Mouse (Mus musculus) bone marrow, adult 2 months (tissue): ENCODE results near the gene Rin1. TPM values are rescaled to one million over a fixed set of nuclear protein-coding genes. Genes with fewer than 3 reads are reported as not detected.

Source experiments
- H3K27ac ChIP-seq: fragments of 200-500 bp; 2 replicates; pipeline ENCODE4 v1.5.1; 2012; ENCODE audit warnings: low read depth, mild to moderate bottlenecking, control low read depth, inconsistent platforms, low read length; ENCODE audit not compliant: control insufficient read depth, poor library complexity, insufficient read depth
- H3K4me1 ChIP-seq: fragments of 200-500 bp; 2 replicates; pipeline ENCODE4 v1.6.1; 2011; ENCODE audit warnings: low read length; ENCODE audit not compliant: control insufficient read depth, insufficient read depth
- H3K4me3 ChIP-seq: fragments of 200-500 bp; replicated peaks from 2 replicates; pipeline ENCODE3; 2011; ENCODE audit warnings: mild to moderate bottlenecking, low read depth, low read length, control low read depth; ENCODE audit not compliant: control insufficient read depth
- CTCF ChIP-seq: fragments of 200-500 bp; IDR thresholded peaks from 2 replicates; pipeline ENCODE4 v1.5.1; 2011; ENCODE audit warnings: low read length, control low read depth; ENCODE audit not compliant: control insufficient read depth, insufficient read depth
- POLR2A ChIP-seq: fragments of 200-500 bp; IDR thresholded peaks from 2 replicates; pipeline ENCODE4 v1.6.1; 2011; ENCODE audit warnings: low read depth, mild to moderate bottlenecking, control low read depth, low read length, borderline replicate concordance; ENCODE audit not compliant: control insufficient read depth
- WGBS: fragments of 180-500 bp; shearing (Covaris S2); methylation state at CpG from one replicate; pipeline ENCODE4 v1.1.7; 2018; 5-methylcytosine and 5-hydroxymethylcytosine counted together
- polyA plus RNA-seq: library from polyadenylated mRNA; stranded (reverse); fragments of >200 nt; gene quantifications from 2 replicates; pipeline ENCODE4 v1.2.4, GENCODE M21; 2011; ENCODE audit warnings: low replicate concordance; ENCODE audit not compliant: missing spikeins, insufficient read depth, insufficient read length

Rin1 gene
- polyA plus RNA-seq, 1 experiment, result 3.6 TPM

DNA sequence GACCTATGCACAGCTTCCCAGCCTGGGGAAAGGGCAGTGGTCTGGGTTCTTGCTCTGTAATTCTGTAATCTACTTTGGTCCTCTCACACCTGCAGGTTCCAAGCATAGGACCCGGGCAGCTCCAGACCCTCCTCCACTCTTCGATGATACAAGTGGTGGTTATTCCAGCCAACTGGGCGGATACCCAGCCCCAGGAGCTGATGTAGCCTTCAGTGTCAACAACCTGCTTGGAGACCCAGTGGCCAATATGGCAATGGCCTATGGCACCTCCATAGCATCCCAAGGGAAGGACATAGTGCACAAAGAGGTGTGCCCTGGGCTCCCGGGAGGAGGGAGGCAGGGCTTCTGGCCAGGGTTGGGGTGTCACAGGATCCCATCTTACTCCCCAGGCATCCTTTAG lies 39.0 kb downstream of the Rin1 start:
- Histone ChIP-seq H3K4me3 (no peak overlapping the region), H3K4me1 (peaks cover 4% of the 10 kb centered on the region), H3K27ac (no peak overlapping the region)
- 85% methylated on average over 4 of the region's 4 CpGs for WGBS
- TF ChIP-seq CTCF (no peak), POLR2A (no peak)

DNA sequence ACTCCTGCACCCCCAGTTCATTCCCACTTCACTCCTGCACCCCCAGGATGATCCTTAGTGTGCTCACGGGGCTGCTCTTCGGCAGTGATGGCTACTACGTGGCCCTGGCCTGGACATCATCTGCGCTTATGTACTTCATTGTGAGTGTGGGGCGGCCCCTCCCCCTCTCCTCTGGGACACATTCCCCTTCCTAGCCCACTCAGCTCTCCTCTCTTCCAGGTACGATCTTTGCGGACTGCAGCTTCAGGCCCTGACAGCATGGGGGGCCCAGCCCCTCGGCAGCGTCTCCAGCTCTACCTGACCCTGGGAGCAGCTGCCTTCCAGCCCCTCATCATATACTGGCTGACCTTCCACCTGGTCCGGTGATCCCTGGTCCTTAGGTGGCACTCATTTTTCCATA lies 41.8 kb downstream of the Rin1 start:
- peaks cover 2% of the 10 kb centered on the region; the same call in 1 of the 2 replicates for H3K4me1 ChIP-seq
- 91% methylated on average over 10 of the region's 10 CpGs for WGBS
- H3K27ac ChIP-seq, result no peak overlapping the region

DNA sequence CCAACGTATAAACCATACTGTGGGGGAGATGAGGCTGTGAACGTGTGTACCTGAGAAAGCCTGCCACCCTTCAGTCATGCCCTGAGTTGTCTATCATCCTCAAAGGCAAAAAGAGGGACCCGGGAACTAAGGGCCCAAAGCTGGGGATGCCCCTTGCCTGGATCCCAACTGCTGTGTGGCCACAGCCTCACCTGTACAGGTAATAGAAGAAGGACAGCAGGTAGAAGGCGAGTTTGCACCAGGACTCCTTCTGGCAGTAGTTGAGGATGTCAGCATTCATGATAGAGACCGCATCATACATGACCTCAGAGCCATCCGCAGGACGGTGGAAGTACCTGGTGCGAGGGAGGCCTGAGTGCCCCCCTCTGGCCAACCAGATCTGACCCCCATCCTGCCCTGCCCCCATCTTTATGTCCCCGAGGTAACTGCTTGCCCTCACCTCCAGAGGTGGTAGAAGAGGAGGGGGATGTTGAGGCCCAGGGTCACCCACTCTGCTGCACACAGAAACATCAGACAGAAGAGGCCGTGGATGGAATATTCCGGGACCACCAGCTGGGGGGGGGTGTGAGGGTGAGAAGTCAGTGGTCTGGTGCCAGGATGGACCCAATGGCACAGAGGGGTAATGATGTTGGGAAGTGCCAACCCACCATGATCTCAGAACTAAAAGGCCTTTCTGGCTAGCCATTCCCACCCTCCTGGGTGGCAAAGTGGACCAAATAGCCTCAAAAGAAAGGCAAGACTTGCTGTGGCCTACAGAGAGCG lies 43.4 kb downstream of the Rin1 start:
- Histone ChIP-seq H3K4me1 (no peaks in the 10 kb centered on the region), H3K27ac (no peak overlapping the region), H3K4me3 (no peak overlapping the region)
- TF ChIP-seq CTCF (no peak), POLR2A (no peak)
- WGBS, result 75% methylated on average over 12 of the region's 12 CpGs

More for the DNA sequence above, 41.8 kb downstream of the Rin1 start:
- TF ChIP-seq CTCF (no peak), POLR2A (no peak)
- H3K4me3 ChIP-seq, result no peak overlapping the region

DNA sequence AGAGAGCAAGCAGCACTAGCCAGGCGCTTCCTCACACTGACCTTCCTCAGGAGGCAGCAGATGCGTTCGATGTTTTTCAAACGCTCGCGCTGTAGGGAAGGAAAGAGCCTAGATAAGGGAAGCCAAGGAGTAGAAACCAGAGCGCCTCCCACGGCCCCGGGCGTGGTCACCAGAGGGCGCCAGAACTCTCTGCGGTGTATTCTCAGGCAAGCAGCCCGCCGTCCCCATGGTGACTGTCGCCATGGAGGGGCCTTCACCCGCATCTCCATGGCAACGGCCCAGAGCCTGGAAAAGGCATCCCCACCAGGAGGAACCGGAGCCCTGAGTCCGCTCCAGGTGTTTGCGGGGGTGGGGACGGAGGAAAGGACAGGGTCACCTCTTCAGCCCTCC lies 44.0 kb downstream of the Rin1 start:
- WGBS, result 1% methylated on average over 21 of the region's 21 CpGs
- no peaks in the 10 kb centered on the region for H3K4me1 ChIP-seq
- H3K4me3 ChIP-seq, result no peak overlapping the region
- peak; percentile 45; the same call in 1 of the 2 replicates for TF ChIP-seq POLR2A
- peak; percentile 79 for TF ChIP-seq CTCF
- no peak overlapping the region for H3K27ac ChIP-seq

DNA sequence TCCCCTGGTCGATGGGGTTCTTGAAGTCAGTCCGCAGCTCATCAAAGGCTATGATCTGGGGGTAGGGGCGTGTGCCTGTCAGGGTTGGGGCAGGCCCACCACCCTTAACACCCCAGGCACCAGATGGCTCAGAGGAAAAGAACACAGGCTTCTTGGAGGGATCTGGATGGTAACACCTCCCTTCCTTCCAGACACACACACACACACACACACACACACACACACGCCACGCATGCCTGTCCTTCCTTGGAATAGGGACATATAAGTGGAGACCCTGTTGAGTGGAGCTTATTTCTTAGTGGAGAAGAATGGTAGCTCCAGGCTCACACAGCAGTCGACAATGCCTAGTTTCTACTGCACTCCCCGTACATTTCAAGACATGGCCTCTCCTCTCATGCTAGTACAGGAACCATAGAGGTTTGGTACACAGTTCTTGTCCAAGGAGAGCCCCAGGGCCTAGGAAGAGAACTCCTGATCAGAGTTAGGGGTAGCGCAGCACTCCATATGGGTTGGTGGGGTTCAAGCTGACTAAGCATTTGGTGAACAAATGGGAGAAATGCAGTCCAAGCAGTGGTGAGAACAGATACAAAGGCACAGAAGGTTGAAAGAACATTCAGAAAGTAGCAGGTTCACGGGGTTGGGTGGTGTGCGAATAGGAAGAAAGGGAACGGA lies 44.6 kb downstream of the Rin1 start:
- Histone ChIP-seq H3K4me1 (no peaks in the 10 kb centered on the region), H3K4me3 (no peak overlapping the region), H3K27ac (no peak overlapping the region)
- WGBS, result 50% methylated on average over 11 of the region's 11 CpGs
- TF ChIP-seq CTCF, result no peak
- TF ChIP-seq POLR2A, result no peak

DNA sequence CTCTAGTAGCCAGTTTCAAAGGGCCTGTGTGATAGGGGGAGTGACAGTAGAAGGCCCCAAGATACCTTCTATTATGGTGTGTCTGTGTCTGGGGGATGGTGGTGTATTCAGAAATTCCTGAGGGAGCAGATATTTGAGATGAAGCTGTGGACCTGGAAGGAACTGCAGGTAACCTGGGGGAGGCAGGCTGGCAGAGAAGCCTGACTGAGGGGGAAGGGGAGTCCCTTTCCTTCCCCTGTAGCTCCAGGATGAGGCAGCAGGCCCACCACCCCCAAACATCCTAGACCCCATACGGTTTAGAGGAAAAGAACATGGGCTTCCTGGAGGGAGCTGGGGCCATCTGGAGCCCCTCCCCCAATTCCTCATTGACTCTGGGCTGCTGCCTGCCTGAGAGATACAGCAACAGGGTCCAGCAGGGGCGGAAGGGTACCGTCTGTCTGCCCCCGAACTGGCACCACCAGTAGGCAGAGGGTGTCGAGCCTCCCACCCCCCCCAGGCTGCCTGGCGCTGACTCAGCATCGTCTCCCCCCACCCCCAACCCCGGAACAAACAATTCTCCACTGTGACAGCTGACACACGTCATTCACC lies 45.7 kb downstream of the Rin1 start:
- no peak overlapping the region for H3K27ac ChIP-seq
- H3K4me1 ChIP-seq, result no peaks in the 10 kb centered on the region
- no peak overlapping the region for H3K4me3 ChIP-seq
- 8% methylated on average over 9 of the region's 9 CpGs for WGBS
- TF ChIP-seq CTCF, result no peak
- no peak for TF ChIP-seq POLR2A

DNA sequence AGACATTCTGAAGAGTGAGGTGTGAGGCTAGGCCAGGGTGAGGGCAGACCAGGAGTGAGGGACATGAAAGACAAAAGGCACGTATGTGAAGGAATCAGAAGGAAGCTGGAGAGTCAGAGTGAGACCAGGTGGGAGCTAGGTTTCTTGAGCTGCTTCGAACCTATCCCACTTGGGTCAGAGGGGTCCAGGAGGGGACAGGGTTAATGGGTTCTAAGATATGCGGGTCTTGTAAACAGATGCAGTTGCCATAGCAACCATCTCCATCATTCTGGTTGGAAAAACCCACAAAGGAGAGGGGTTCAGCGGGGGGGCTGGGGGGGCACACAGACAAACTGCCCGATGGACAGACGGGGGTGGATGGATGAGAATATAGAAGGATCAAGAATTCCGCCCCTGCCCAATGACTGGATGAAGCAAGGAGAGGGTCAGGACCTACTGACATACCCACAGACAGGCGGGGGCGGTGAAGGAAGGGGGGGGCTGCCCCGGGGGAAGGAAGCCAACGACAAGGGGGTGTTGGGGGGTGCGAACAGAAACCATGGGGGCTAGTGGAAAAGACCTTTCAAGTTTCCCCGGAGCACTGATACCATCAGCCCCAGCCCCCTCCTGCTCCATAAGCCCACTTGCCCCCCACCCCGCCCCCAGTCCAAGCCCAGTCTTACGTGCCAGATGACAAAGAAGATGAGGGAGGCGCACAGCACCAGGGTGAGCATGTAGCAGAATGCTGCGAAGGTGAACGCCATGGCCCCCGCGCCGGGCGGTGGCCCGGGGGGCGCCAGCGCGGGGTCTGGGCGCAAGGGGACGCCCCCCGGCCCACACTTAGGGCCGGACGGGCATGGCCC lies 47.5 kb downstream of the Rin1 start:
- Histone ChIP-seq H3K4me1 (no peaks in the 10 kb centered on the region), H3K4me3 (no peak overlapping the region), H3K27ac (no peak overlapping the region)
- TF ChIP-seq POLR2A, result no peak
- TF ChIP-seq CTCF, result no peak
- 11% methylated on average over 31 of the region's 31 CpGs for WGBS
